Mouse (Mus musculus): Measurements from ENCODE around the gene Olfr132. TPM values are rescaled to one million over a fixed set of nuclear protein-coding genes. Genes with fewer than 3 reads are reported as not detected.
"Not testable (repeated sequence)": the region's sequence is repeated elsewhere in the genome, so short reads cannot be mapped to it uniquely, and the experiment has no call there.

The Olfr132 gene
- polyA plus RNA-seq (2015; fragmentation: Nextera tagmentation; extraction: Ambion mirVana) = not detected in 2 replicates

DNA sequence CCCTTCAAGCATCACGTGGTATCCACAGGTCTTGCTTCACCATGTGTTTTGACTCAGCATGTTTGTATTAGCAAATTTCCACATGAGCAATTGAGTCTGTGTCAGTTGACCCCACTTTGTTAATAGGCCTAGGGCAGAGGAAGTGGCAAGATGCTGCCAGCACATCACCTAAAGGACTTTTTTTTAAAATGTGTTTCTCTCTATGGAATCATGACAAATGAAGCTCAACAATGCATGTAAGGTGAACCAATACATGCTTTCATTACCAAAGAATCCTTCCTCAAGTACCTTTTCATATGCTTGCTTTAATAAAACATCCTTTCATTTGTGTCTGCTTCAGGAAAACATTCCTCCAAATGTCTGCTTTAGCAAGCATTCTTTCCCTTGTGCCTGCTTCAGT, at the start of gene Olfr132:
Gene Olfr132 (minus strand): TSS at position 101 of the 400 bp plus-strand sequence.
- no peak within 1 kb of the TSS for H3K9ac ChIP-seq
- H3K27ac ChIP-seq (replicated peaks) = no peak within 1 kb of the TSS
- ATAC-seq (ENCODE audit: extremely low read depth, insufficient number of reproducible peaks, low FRiP score, low TSS enrichment) = no peak
- no peaks in the 10 kb centered on the region for H3K36me3 ChIP-seq
- H3K4me3 ChIP-seq = no peak within 1 kb of the TSS
- 60% methylated on average over 1 of the region's 1 CpGs for WGBS
- no peaks in the 10 kb centered on the region for H3K4me1 ChIP-seq
- H3K9me3 ChIP-seq = no peaks in the 10 kb centered on the region
- no peak within 1 kb of the TSS for H3K4me2 ChIP-seq
- no peaks in the 10 kb centered on the region for H3K27me3 ChIP-seq (replicated peaks)

DNA sequence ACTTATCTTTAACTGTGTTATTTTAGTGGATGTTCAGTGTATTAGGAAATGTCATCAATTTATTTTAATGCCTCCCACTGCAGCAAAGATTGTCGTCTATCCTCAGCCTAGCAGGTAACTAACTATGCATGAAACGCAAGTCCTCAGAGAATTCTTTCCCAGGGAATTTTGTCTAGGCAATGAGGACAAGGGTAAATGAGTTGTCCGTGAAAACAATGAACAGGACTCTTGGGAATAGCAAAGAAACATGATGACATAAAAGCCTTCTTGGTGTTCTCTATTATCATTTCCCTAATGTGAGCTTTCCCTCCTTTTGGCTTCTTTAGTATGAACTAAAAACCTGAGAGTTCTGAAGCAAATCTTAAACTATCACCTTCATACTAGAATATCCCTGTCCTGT, 36.8 kb upstream of the Olfr132 start, which contains the start of gene Olfr134:
Gene Olfr134 (plus strand): TSS at position 301 of the 400 bp plus-strand sequence.
- H3K36me3 ChIP-seq = no peaks in the 10 kb centered on the region
- ATAC-seq (ENCODE audit: extremely low read depth, insufficient number of reproducible peaks, low FRiP score, low TSS enrichment) = no peak
- 58% methylated on average over 3 of the region's 3 CpGs for WGBS

DNA sequence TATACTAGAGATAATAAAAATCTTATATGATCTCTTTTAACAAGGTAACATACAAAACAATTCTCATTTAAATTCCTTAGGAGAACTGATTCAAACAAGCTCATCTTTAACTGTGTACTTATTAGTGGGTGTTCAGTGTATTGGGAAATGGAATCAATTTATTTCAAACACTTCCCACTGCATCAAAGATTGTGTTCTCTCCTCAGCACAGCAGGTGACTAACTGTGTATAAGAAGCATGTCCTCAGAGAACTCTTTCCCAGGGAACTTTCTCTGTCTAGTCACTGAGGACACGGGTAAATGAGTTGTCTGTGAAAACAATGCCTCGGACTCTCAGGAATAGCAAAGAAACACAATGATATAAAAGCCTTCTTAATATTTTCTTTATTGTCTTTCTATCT, 10.7 kb upstream of the Olfr132 start, which contains the start of gene Olfr133:
Gene Olfr133 (plus strand): TSS at position 301 of the 400 bp plus-strand sequence.
- Histone ChIP-seq H3K27me3 (replicated peaks) (no peaks in the 10 kb centered on the region), H3K27ac (replicated peaks) (no peak within 1 kb of the TSS), H3K9me3 (peaks cover 8% of the 10 kb centered on the region; the same call in 1 of the 2 replicates), H3K4me1 (no peaks in the 10 kb centered on the region), H3K4me3 (no peak within 1 kb of the TSS), H3K9ac (no peak within 1 kb of the TSS), H3K36me3 (no peaks in the 10 kb centered on the region), H3K4me2 (no peak within 1 kb of the TSS)
- no peak for ATAC-seq (ENCODE audit: extremely low read depth, insufficient number of reproducible peaks, low FRiP score, low TSS enrichment)
- 70% methylated on average over 2 of the region's 2 CpGs for WGBS

More for the DNA sequence above, 36.8 kb upstream of the Olfr132 start, which contains the start of gene Olfr134:
- Histone ChIP-seq H3K9ac (no peak within 1 kb of the TSS), H3K9me3 (0 out of 2 replicates have a peak, but pooled peaks cover 8% of the 10 kb centered on the region), H3K27me3 (replicated peaks) (no peaks in the 10 kb centered on the region), H3K27ac (replicated peaks) (no peak within 1 kb of the TSS), H3K4me1 (no peaks in the 10 kb centered on the region), H3K4me3 (no peak within 1 kb of the TSS), H3K4me2 (no peak within 1 kb of the TSS)

DNA sequence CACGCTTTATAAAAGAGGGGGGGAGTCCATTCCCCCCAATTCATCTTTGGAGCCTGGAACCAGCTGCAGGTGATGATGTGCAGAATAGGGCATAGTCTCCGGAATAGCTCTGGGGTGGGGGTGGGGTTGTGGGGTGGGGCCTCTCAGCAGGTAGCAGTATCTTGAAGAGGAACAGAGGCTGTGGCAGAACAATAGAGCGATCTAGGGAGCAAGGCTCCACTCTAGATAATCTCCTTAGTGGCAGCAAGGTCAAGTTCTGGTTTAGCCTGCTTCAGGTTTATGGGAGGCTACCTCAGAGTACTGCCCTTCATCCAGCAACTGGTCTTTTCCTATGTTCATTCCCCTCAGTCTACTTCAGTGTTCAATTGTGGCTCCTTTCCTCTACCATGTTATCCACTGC, 9.0 kb downstream of the Olfr132 start:
- not testable (repeated sequence) for H3K9ac ChIP-seq; H3K4me1 ChIP-seq; H3K27me3 ChIP-seq (replicated peaks); H3K36me3 ChIP-seq; H3K4me2 ChIP-seq; H3K4me3 ChIP-seq; H3K27ac ChIP-seq (replicated peaks); ATAC-seq (ENCODE audit: extremely low read depth, insufficient number of reproducible peaks, low FRiP score, low TSS enrichment)
- peaks cover 22% of the 10 kb centered on the region; the same call in 1 of the 2 replicates for H3K9me3 ChIP-seq
- WGBS = 54% methylated on average over 3 of the region's 3 CpGs

DNA sequence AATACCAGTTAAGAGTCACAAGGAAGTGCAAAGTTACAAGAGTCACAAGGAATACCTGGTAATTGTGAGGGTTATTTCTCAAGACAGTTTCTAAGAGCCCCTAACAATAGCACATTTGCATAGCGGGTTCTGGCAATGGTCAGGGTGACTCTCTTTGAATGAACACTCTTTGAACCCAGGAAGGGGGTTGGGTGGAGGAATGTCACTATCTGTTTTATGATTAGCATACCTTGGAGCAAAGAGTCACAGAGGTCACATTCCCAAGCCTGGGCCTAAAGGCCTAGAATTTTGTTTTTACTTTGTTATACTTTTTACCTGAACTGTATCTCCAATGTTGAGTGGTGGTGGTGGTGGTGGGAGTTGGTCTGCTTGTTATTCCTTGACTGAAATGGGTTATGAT, 10.1 kb downstream of the Olfr132 start:
- H3K4me2 ChIP-seq; H3K9ac ChIP-seq; H3K27ac ChIP-seq (replicated peaks); H3K4me3 ChIP-seq; H3K27me3 ChIP-seq (replicated peaks); H3K4me1 ChIP-seq; ATAC-seq (ENCODE audit: extremely low read depth, insufficient number of reproducible peaks, low FRiP score, low TSS enrichment); H3K36me3 ChIP-seq: not testable (repeated sequence)
- 53% methylated on average over 1 of the region's 1 CpGs for WGBS
- H3K9me3 ChIP-seq = peaks cover 22% of the 10 kb centered on the region; the same call in 1 of the 2 replicates

DNA sequence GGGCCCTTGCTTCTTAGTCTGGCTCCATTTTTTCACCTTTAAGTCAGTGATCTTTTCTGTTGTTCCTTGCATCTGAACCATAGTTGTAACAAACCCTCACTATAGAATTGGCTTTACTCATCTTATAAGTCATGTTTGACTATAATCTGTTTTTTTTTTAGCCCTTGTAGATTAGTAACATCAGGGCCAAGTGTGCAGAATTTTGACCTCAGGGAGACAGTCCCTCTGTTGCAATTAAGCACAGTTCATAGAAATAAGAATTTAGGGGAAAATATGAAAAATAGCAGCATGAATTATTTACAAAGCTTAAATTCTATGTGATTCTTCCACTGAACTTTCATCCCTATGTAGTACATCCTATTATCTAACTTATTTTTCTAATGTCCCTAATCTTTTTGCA, 45.7 kb downstream of the Olfr132 start, which contains the start of gene Olfr131:
Gene Olfr131 (minus strand): TSS at position 101 of the 400 bp plus-strand sequence.
- Histone ChIP-seq H3K4me2 (no peak within 1 kb of the TSS), H3K27me3 (replicated peaks) (no peaks in the 10 kb centered on the region), H3K27ac (replicated peaks) (no peak within 1 kb of the TSS), H3K36me3 (no peaks in the 10 kb centered on the region), H3K9me3 (no peaks in the 10 kb centered on the region), H3K9ac (no peak within 1 kb of the TSS), H3K4me1 (no peaks in the 10 kb centered on the region), H3K4me3 (no peak within 1 kb of the TSS)
- no peak for ATAC-seq (ENCODE audit: extremely low read depth, insufficient number of reproducible peaks, low FRiP score, low TSS enrichment)

DNA sequence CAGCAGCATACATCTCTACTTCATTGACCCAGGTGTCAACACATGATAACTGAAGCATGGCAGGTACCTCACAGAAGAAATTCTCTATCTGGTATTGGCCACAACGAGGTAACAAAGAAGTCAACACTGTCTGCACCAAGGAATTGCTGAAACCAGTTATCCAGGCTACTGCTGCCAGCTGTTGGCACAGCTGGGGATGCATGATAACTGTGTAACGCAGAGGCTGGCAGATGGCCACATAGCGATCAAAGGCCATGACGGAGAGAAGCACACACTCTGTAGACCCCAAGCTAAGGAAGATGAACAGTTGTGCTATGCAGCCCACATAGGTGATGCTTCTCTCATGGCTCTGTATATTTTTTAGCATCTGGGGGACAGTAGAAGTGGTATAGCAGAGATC, 52.0 kb downstream of the Olfr132 start:
- H3K4me2 ChIP-seq = no peak overlapping the region
- H3K36me3 ChIP-seq = no peaks in the 10 kb centered on the region
- H3K4me3 ChIP-seq = no peak overlapping the region
- 76% methylated on average over 4 of the region's 4 CpGs for WGBS
- ATAC-seq (ENCODE audit: extremely low read depth, insufficient number of reproducible peaks, low FRiP score, low TSS enrichment) = no peak
- no peak overlapping the region for H3K9ac ChIP-seq
- H3K27ac ChIP-seq (replicated peaks) = no peak overlapping the region
- no peaks in the 10 kb centered on the region for H3K27me3 ChIP-seq (replicated peaks)
- peaks cover 13% of the 10 kb centered on the region for H3K9me3 ChIP-seq
- no peaks in the 10 kb centered on the region for H3K4me1 ChIP-seq

Other genes starting within 250 kb of the Olfr132 start
- not detected in 2 replicates for gene Olfr127, start 234.1 kb downstream of the Olfr132 start, polyA plus RNA-seq (2015; fragmentation: Nextera tagmentation; extraction: Ambion mirVana)
- not detected in 2 replicates for gene Olfr128, start 214.0 kb downstream of the Olfr132 start, polyA plus RNA-seq (2015; fragmentation: Nextera tagmentation; extraction: Ambion mirVana)
- not detected in 2 replicates for gene Olfr761, start 181.4 kb downstream of the Olfr132 start, polyA plus RNA-seq (2015; fragmentation: Nextera tagmentation; extraction: Ambion mirVana)
- gene Olfr129, start 74.4 kb downstream of the Olfr132 start, polyA plus RNA-seq (2015; fragmentation: Nextera tagmentation; extraction: Ambion mirVana) = not detected in 2 replicates
- not detected in 2 replicates for gene Olfr130, start 70.6 kb downstream of the Olfr132 start, polyA plus RNA-seq (2015; fragmentation: Nextera tagmentation; extraction: Ambion mirVana)
- gene Olfr131, start 45.8 kb downstream of the Olfr132 start, polyA plus RNA-seq (2015; fragmentation: Nextera tagmentation; extraction: Ambion mirVana) = not detected in 2 replicates
- not detected in 2 replicates for gene Olfr133, start 10.8 kb upstream of the Olfr132 start, polyA plus RNA-seq (2015; fragmentation: Nextera tagmentation; extraction: Ambion mirVana)
- not detected in 2 replicates for gene Olfr134, start 36.9 kb upstream of the Olfr132 start, polyA plus RNA-seq (2015; fragmentation: Nextera tagmentation; extraction: Ambion mirVana)
- not detected in 2 replicates for gene Olfr135, start 69.8 kb upstream of the Olfr132 start, polyA plus RNA-seq (2015; fragmentation: Nextera tagmentation; extraction: Ambion mirVana)
- gene Olfr138, start 126.5 kb upstream of the Olfr132 start, polyA plus RNA-seq (2015; fragmentation: Nextera tagmentation; extraction: Ambion mirVana) = not detected in 2 replicates
- gene Olfr137, start 173.0 kb upstream of the Olfr132 start, polyA plus RNA-seq (2015; fragmentation: Nextera tagmentation; extraction: Ambion mirVana) = not detected in 2 replicates
- not detected in 2 replicates for gene Olfr136, start 195.3 kb upstream of the Olfr132 start, polyA plus RNA-seq (2015; fragmentation: Nextera tagmentation; extraction: Ambion mirVana)

Data from heart, embryonic 13.5 days (tissue).